Mouse (Mus musculus) kidney, adult 2 months (tissue): ENCODE data around the gene Gm12258. TPM values are rescaled to one million over a fixed set of nuclear protein-coding genes. Genes with fewer than 3 reads are reported as not detected.
A peak's percentile ranks its signal among the peaks of the same experiment; 100 is the strongest.

ENCODE experiments used
- DNase-seq: peaks from one replicate; pipeline ENCODE4 v3.0.0; 2021
- H3K27ac ChIP-seq: fragments of 200-500 bp; 2 replicates; pipeline ENCODE4 v1.5.1; 2012; ENCODE audit warnings: low read depth, low read length, control low read depth, inconsistent platforms; ENCODE audit not compliant: insufficient read depth
- H3K27me3 ChIP-seq: fragments of 200-500 bp; replicated peaks from 2 replicates; pipeline ENCODE4 v1.6.1; 2012; ENCODE audit warnings: mild to moderate bottlenecking, moderate library complexity, low read length, inconsistent platforms; ENCODE audit not compliant: control insufficient read depth, insufficient read depth
- H3K36me3 ChIP-seq: fragments of 200-500 bp; 2 replicates; pipeline ENCODE4 v1.6.1; 2012; ENCODE audit warnings: mild to moderate bottlenecking, moderate library complexity, low read length, inconsistent platforms; ENCODE audit not compliant: control insufficient read depth, insufficient read depth
- H3K4me1 ChIP-seq: fragments of 200-500 bp; 2 replicates; pipeline ENCODE4 v1.6.1; 2011; ENCODE audit warnings: low read length; ENCODE audit not compliant: control insufficient read depth, insufficient read depth
- H3K4me3 ChIP-seq: fragments of 200-500 bp; 2 replicates; pipeline ENCODE4 v1.5.1; 2011; ENCODE audit warnings: mild to moderate bottlenecking, low read depth, low read length, control low read depth; ENCODE audit not compliant: insufficient read depth
- CTCF ChIP-seq: fragments of 200-500 bp; conservative IDR thresholded peaks from 2 replicates; pipeline ENCODE4 v1.5.1; 2011; ENCODE audit warnings: low read depth, mild to moderate bottlenecking, control low read depth, low read length, moderate library complexity, mixed read lengths; ENCODE audit not compliant: insufficient read depth, insufficient read length
- POLR2A ChIP-seq: fragments of 200-500 bp; IDR thresholded peaks from one replicate; pipeline ENCODE4 v1.6.1; 2011; ENCODE audit warnings: low read depth, low read length, control low read depth
- WGBS: fragments of 180-500 bp; shearing (Covaris S2); methylation state at CpG from one replicate; pipeline ENCODE4 v1.1.7; 2018; 5-methylcytosine and 5-hydroxymethylcytosine counted together
- polyA plus RNA-seq: library from polyadenylated mRNA; depleted of rRNA; stranded (reverse); fragments of >200 nt; gene quantifications from 2 replicates; pipeline ENCODE4 v1.2.3, GENCODE M21; 2012; rRNA removed

The Gm12258 gene
- polyA plus RNA-seq, 1 experiment = 2.3 TPM

GRCm38 (mm10) chr11:58904410-58904718, 57.4 kb downstream of the Gm12258 start:
- no peak for DNase-seq
- Histone ChIP-seq H3K27me3 (no peaks in the 10 kb centered on the region), H3K27ac (peak overlapping the region; percentile 68; the same call in 1 of the 2 replicates), H3K4me1 (peaks cover 3% of the 10 kb centered on the region; the same call in 1 of the 2 replicates), H3K36me3 (no peaks in the 10 kb centered on the region), H3K4me3 (peak overlapping the region; percentile 81)
- WGBS = 1% methylated on average over 8 of the region's 8 CpGs
- no peak for TF ChIP-seq CTCF
- no peak for TF ChIP-seq POLR2A

- peaks cover 3% of the 10 kb centered on the region; the same call in 1 of the 2 replicates for H3K4me1 ChIP-seq
- H3K36me3 ChIP-seq = no peaks in the 10 kb centered on the region
- TF ChIP-seq CTCF (no peak), POLR2A (no peak)
- H3K4me3 ChIP-seq = no peak overlapping the region
- H3K27me3 ChIP-seq = no peaks in the 10 kb centered on the region
- peak; percentile 33 for DNase-seq
- no peak overlapping the region for H3K27ac ChIP-seq
- WGBS = 63% methylated on average over 6 of the region's 6 CpGs
These were observed 57.9 kb downstream of the Gm12258 start for GRCm38 (mm10) chr11:58904838-58905237.

Other genes with a start within 250 kb of the Gm12258 start
- gene 2210407C18Rik, start 231.1 kb upstream of the Gm12258 start, polyA plus RNA-seq = not detected in 2 replicates
- gene Olfr323, start 216.7 kb upstream of the Gm12258 start, polyA plus RNA-seq = not detected in 2 replicates
- not detected in 2 replicates for gene Trim58, start 206.7 kb upstream of the Gm12258 start, polyA plus RNA-seq
- not detected in 2 replicates for gene Olfr322, start 188.4 kb upstream of the Gm12258 start, polyA plus RNA-seq
- gene Olfr320, start 166.1 kb upstream of the Gm12258 start, polyA plus RNA-seq = not detected in 2 replicates
- gene Olfr319, start 148.0 kb upstream of the Gm12258 start, polyA plus RNA-seq = not detected in 2 replicates
- gene Olfr318, start 123.1 kb upstream of the Gm12258 start, polyA plus RNA-seq = not detected in 2 replicates
- gene Olfr317, start 107.9 kb upstream of the Gm12258 start, polyA plus RNA-seq = not detected in 2 replicates
- gene Olfr316, start 94.4 kb upstream of the Gm12258 start, polyA plus RNA-seq = not detected in 2 replicates
- not detected in 2 replicates for gene Olfr315, start 74.0 kb upstream of the Gm12258 start, polyA plus RNA-seq
- gene Olfr314, start 64.2 kb upstream of the Gm12258 start, polyA plus RNA-seq = not detected in 2 replicates
- not detected in 2 replicates for gene Fam183b, start 45.2 kb upstream of the Gm12258 start, polyA plus RNA-seq
- gene Olfr313, start 32.2 kb upstream of the Gm12258 start, polyA plus RNA-seq = not detected in 2 replicates
- not detected in 2 replicates for gene Olfr312, start 17.9 kb upstream of the Gm12258 start, polyA plus RNA-seq
- gene Olfr311, start 7.9 kb upstream of the Gm12258 start, polyA plus RNA-seq = not detected in 2 replicates
- 3.3 and 3.7 TPM in 2 replicates for gene 2810021J22Rik, start 20.1 kb downstream of the Gm12258 start, polyA plus RNA-seq
- 1.2 and 1.5 TPM in 2 replicates for gene Zfp39, start 57.1 kb downstream of the Gm12258 start, polyA plus RNA-seq
- 0.27 and 0.31 TPM in 2 replicates for gene Btnl10, start 70.8 kb downstream of the Gm12258 start, polyA plus RNA-seq
- gene Rnf187, start 91.8 kb downstream of the Gm12258 start, polyA plus RNA-seq = 251 and 307 TPM in 2 replicates
- gene Hist3h2ba, start 101.8 kb downstream of the Gm12258 start, polyA plus RNA-seq = 3.0 and 5.3 TPM in 2 replicates
- gene Hist3h2a, start 107.5 kb downstream of the Gm12258 start, polyA plus RNA-seq = 29.0 and 29.5 TPM in 2 replicates
- 0.34 and 0.48 TPM in 2 replicates for gene Trim17, start 107.5 kb downstream of the Gm12258 start, polyA plus RNA-seq
- gene Trim11, start 130.9 kb downstream of the Gm12258 start, polyA plus RNA-seq = 19.4 and 20.7 TPM in 2 replicates